Mouse (Mus musculus) testis, adult 2 months (tissue): Measurements from ENCODE around the gene Mrpl41. TPM values are rescaled to one million over a fixed set of nuclear protein-coding genes. Genes with fewer than 3 reads are reported as not detected.
"Not testable (repeated sequence)": the region's sequence is repeated elsewhere in the genome, so short reads cannot be mapped to it uniquely, and the experiment has no call there.

Experiments
- H3K27ac ChIP-seq: fragments of 200-500 bp; 2 replicates; pipeline ENCODE4 v1.5.1; 2012; ENCODE audit warnings: low read depth, low read length; ENCODE audit not compliant: control insufficient read depth, insufficient read depth
- H3K27me3 ChIP-seq: fragments of 200-500 bp; 2 replicates; pipeline ENCODE4 v1.6.1; 2012; ENCODE audit warnings: mild to moderate bottlenecking, low read length, moderate library complexity; ENCODE audit not compliant: control insufficient read depth, insufficient read depth
- H3K36me3 ChIP-seq: fragments of 200-500 bp; 2 replicates; pipeline ENCODE4 v1.6.1; 2012; ENCODE audit warnings: mild to moderate bottlenecking, low read length; ENCODE audit not compliant: control insufficient read depth, insufficient read depth
- H3K4me1 ChIP-seq: fragments of 200-500 bp; 2 replicates; pipeline ENCODE4 v1.6.1; 2012; ENCODE audit warnings: low read length; ENCODE audit not compliant: control insufficient read depth, insufficient read depth
- H3K4me3 ChIP-seq: fragments of 200-500 bp; 2 replicates; pipeline ENCODE4 v1.5.1; 2012; ENCODE audit warnings: low read depth, mild to moderate bottlenecking, low read length, moderate library complexity, mixed read lengths; ENCODE audit not compliant: control insufficient read depth
- CTCF ChIP-seq: fragments of 200-500 bp; IDR thresholded peaks from 2 replicates; pipeline ENCODE4 v1.5.1; 2012; ENCODE audit warnings: low read depth, mild to moderate bottlenecking, inconsistent platforms, low read length, moderate library complexity; ENCODE audit not compliant: control insufficient read depth, insufficient read depth, insufficient replicate concordance
- POLR2A ChIP-seq: fragments of 200-500 bp; IDR thresholded peaks from 2 replicates; pipeline ENCODE4 v1.6.1; 2012; ENCODE audit warnings: low read depth, mild to moderate bottlenecking, inconsistent platforms, low read length, moderate library complexity; ENCODE audit not compliant: control insufficient read depth
- polyA plus RNA-seq: library from polyadenylated mRNA; depleted of rRNA; stranded (reverse); fragments of >200 nt; gene quantifications from 2 replicates; pipeline ENCODE4 v1.2.3, GENCODE M21; 2012

The Mrpl41 gene
- polyA plus RNA-seq, 1 experiment, result 45.1 TPM

- H3K27ac ChIP-seq, result no peak overlapping the region
- no peak overlapping the region for H3K4me3 ChIP-seq
- no peak for TF ChIP-seq POLR2A
- no peak for TF ChIP-seq CTCF
- H3K4me1 ChIP-seq, result no peaks in the 10 kb centered on the region
- H3K36me3 ChIP-seq, result peaks cover 2% of the 10 kb centered on the region; the same call in 1 of the 2 replicates
- no peaks in the 10 kb centered on the region for H3K27me3 ChIP-seq
These were observed 21.6 kb upstream of the Mrpl41 start for GRCm38 (mm10) chr2:24996471-24996870.

GRCm38 (mm10) chr2:24995332-24995731 lies 20.4 kb upstream of the Mrpl41 start:
- Histone ChIP-seq H3K27me3 (no peaks in the 10 kb centered on the region), H3K27ac (no peak overlapping the region), H3K4me1 (no peaks in the 10 kb centered on the region), H3K4me3 (no peak overlapping the region), H3K36me3 (peaks cover 2% of the 10 kb centered on the region; the same call in 1 of the 2 replicates)
- no peak for TF ChIP-seq POLR2A
- no peak for TF ChIP-seq CTCF

GRCm38 (mm10) chr2:24987762-24988161 lies 12.9 kb upstream of the Mrpl41 start:
- peaks cover 7% of the 10 kb centered on the region for H3K36me3 ChIP-seq
- H3K27ac ChIP-seq, result no peak overlapping the region
- TF ChIP-seq POLR2A (no peak), CTCF (no peak)
- H3K4me1 ChIP-seq, result no peaks in the 10 kb centered on the region
- H3K4me3 ChIP-seq, result no peak overlapping the region
- H3K27me3 ChIP-seq, result no peaks in the 10 kb centered on the region

GRCm38 (mm10) chr2:24976960-24977359 lies 2.1 kb upstream of the Mrpl41 start:
- no peak overlapping the region for H3K27ac ChIP-seq
- H3K4me3 ChIP-seq, result no peak overlapping the region
- H3K4me1 ChIP-seq, result peaks cover 2% of the 10 kb centered on the region; the same call in 1 of the 2 replicates
- no peak for TF ChIP-seq POLR2A
- no peak for TF ChIP-seq CTCF
- H3K27me3 ChIP-seq, result no peaks in the 10 kb centered on the region
- H3K36me3 ChIP-seq, result no peaks in the 10 kb centered on the region

- no peaks in the 10 kb centered on the region for H3K36me3 ChIP-seq
- peak within 1 kb of the TSS; percentile 94 for H3K4me3 ChIP-seq
- no peak for TF ChIP-seq CTCF
- TF ChIP-seq POLR2A, result no peak
- peaks cover 2% of the 10 kb centered on the region; the same call in 1 of the 2 replicates for H3K4me1 ChIP-seq
- peak within 1 kb of the TSS; percentile 95 for H3K27ac ChIP-seq
- H3K27me3 ChIP-seq, result no peaks in the 10 kb centered on the region
These were observed 903 bp upstream of the Mrpl41 start, which contains the start of gene Pnpla7 for GRCm38 (mm10) chr2:24975704-24976297. TSS of gene Pnpla7 (plus strand) at chr2:24976033.

GRCm38 (mm10) chr2:24974452-24974851 lies 446 bp downstream of the Mrpl41 start:
- H3K36me3 ChIP-seq, H3K4me1 ChIP-seq, H3K27me3 ChIP-seq: not testable (repeated sequence)
- Histone ChIP-seq H3K4me3 (peak overlapping the region; percentile 94), H3K27ac (peak overlapping the region; percentile 93)

- Histone ChIP-seq H3K27ac (no peak overlapping the region), H3K4me3 (no peak overlapping the region), H3K4me1 (peaks cover 2% of the 10 kb centered on the region; the same call in 1 of the 2 replicates), H3K27me3 (no peaks in the 10 kb centered on the region), H3K36me3 (peaks cover 2% of the 10 kb centered on the region)
- TF ChIP-seq CTCF, result no peak
- no peak for TF ChIP-seq POLR2A
These were observed 4.5 kb downstream of the Mrpl41 start for GRCm38 (mm10) chr2:24970386-24970785.
